Mouse (Mus musculus): ENCODE measurements around the gene Nipsnap3b.
A peak's percentile ranks its signal among the peaks of the same experiment; 100 is the strongest.

The Nipsnap3b gene

DNA sequence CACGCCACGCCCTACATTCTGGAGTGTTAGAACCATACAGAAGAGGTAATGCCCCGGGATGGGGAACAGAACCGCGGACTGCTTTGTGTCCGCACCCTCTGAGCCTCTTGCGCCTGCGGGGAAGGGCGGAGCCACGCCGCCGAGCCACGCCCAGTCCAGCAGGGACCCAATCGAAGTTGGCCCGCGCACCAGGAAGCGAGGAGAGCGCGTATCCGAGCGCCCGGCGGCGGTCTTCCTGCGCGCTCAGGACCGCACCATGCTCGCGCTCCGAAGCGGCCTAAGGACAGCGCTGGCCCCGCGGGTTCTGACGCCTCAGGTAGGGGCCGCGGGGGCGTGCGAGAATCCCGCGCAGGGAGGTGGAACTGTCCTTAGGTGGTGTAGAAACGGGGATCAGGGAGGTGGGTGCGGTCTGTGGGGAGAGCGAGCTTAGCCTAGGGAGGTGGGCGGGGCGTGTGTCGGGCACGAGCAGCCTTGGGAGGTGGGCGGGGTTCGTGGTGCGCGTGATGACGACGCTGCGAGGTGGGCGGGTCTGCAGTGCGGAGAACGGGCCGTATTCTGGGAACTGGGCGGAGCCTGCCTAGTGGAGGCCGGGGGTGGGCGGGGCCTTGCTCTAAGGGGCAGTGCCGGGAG, at the start of gene Nipsnap3b:
Gene Nipsnap3b, plus strand, starts transcription at position 149 of the 630 bp plus-strand sequence.
- peak; percentile 92 to 95 for DNase-seq (ENCODE audit: low spot score in 2 of 2)

DNA sequence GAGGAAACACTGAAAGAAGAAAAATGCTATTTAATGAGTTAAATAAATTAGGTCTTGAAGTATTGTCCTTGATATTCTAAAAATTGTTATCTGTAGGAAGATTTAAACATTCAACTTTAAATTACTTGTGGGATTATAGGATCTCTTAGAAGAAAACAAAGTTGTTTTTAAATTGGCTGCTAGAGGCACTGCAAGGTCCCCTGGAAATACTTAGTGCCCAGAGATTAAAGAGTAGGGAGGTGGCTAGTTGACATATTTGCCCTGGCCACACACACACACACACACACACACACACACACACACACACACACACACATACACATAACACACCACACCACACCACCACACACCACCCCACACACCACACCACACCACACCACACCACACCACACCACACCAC, 47.4 kb upstream of the Nipsnap3b start, which contains the start of gene Olfr270:
Gene Olfr270, plus strand, starts transcription at position 301 of the 400 bp plus-strand sequence.
- DNase-seq (ENCODE audit: low spot score in 2 of 2) = no peak

DNA sequence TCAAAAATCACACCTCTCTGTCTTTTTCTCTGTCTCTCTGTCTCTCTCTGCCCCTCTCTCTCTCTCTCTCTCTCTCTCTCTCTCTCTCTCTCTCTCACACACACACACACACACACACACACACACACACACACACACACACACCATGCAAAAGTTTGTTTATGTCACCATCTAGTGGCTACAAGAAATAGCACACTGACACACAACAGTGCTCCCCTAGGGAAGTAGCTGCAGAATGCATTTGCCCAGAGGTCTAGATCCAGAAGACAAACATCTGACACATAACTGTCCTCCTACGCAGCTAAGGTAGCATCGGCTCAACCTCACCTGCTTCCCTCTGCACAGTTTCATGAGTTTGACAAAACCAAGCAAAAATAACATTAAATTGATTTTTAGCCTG, 26.5 kb upstream of the Nipsnap3b start:
- DNase-seq (ENCODE audit: low spot score in 2 of 2) = peak; percentile 13

DNA sequence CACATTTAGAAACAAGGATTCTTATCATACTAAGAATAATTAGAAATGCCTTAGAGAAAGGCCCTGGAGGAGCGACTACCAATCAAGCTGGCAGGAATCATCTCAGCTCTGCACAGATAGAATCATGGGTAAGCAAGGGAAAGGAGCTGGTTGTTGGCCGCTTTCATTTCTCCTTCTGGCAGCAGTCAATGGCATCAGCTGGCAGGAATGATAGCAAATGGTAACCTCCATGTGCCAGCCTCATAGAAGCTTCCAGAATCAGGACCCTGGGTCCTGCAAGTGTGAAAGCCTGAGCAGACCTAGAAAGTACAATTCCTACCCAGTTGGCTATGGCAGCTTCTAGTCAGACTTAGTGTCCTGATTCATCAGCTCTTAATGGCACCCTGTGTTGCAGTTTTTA, 25.4 kb upstream of the Nipsnap3b start:
- no peak for DNase-seq (ENCODE audit: low spot score in 2 of 2)

DNA sequence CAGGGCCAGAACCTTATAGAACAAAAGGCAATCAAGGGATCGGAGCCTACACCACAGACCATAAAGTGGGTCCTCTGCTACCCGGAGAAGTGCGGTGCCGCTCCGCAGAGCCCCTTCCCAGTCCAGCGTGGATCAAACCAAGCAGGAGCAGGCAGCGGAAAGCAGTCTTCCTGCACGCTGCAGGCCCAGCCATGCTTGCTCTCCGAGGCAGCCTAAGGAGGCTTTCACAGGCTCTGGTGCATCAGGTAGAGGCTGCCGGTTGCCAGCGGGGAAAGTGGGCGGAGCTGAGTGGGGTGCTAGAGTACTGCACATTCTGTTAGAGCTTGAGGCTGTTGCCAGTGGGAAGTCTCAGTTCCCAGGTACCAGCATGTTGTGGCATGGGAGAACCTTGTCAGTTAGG, 22.4 kb upstream of the Nipsnap3b start, which contains the start of gene Nipsnap3a:
Gene Nipsnap3a, plus strand, starts transcription at position 25 of the 400 bp plus-strand sequence.
- DNase-seq (ENCODE audit: low spot score in 2 of 2) = no peak

DNA sequence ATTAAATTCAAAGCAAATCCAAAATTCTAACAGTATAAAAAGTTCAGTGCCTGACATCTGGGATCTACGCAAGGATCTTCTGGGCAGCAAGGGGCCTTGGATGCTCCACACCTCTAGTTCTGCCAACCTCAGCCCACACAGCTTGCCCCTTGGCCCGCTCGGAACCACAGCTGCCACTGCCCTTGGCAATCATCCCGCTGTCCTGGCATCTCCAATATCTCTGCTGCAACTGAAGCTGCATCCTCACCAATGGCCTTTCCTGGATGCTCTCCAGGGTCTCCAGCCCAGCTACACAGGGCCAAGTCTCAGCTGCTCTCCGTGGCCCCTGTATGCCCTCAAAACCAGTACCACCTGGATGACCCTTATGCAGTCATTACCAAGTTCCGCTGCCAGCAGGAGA, 12.2 kb upstream of the Nipsnap3b start:
- DNase-seq (ENCODE audit: low spot score in 2 of 2) = no peak

DNA sequence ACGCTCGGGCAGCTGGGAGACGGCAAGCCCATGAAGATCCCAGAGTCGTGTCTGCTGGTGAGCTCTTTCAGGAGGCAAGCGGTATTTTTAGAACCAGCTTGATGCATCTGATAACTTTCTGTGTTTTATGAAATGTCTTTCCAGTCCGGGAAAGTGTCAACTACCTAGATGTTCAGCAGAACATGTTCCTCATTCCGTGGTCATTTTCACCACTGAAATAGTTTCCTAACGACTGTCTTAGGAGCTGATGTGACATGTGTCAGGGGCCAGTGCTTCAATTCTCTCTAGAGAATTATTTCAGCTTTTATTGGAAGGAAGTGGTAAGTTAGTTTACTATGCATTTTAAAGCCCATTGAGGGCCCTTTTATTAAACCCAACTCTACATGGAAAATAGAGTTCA, 11.5 kb upstream of the Nipsnap3b start:
- DNase-seq (ENCODE audit: low spot score in 2 of 2) = no peak

DNA sequence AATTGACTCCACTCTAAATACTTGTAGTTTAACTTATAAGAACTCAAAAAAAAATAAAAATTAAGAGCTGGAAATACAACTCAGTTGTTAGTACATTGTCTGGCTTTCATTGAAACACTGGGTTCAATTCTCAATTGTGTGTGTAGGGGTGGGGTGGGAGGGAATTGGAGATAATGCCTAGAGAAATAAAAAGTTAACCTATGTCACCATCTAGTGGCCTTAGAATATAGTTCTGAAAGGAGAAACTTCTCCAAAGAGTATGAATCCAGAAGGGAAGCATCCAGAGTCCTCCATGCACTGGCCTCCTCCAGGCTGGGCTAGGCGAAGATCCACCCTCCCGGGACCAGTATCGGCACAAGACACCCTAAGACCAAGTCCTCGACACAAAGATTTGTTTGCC, 2.5 kb upstream of the Nipsnap3b start:
- no peak for DNase-seq (ENCODE audit: low spot score in 2 of 2)

DNA sequence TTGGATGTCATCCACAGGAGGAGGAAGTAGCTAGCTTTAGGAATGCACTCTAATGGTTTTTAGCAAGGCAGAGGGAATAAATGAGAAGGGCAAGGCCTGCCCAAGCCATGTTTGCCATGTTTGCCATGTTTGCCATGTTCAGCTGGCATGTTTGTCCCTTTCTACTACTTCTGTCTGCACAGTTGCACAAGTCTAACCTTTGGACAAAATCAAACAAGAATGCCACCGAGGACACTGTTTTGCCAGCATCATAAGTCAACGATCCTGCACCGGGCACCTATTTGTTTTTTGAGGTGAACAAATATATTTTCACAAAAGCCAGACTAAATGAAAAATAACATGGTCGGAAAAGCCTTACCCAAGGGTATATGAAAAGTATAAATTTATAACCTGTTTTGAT, 1.8 kb upstream of the Nipsnap3b start:
- no peak for DNase-seq (ENCODE audit: low spot score in 2 of 2)

DNA sequence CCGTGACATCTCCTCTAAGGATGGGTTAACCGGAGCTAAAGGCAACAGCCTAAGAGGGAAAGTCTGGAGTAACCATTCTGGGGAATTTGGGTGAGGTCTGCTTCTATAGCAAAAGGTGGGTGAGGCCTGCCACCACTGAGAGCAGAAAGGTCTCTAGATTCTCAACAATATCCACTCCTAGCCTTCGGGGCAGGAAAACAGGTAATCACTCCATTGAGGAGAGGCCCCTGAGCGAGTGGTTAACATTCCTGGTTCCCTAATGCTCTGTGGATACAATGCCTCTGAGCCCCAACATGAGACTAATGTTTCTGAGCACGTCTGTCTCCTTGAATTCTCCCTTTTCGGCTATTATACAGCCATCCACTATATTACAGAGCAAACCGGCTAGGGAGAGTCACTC, 2.7 kb downstream of the Nipsnap3b start:
- DNase-seq (ENCODE audit: low spot score in 2 of 2) = no peak

DNA sequence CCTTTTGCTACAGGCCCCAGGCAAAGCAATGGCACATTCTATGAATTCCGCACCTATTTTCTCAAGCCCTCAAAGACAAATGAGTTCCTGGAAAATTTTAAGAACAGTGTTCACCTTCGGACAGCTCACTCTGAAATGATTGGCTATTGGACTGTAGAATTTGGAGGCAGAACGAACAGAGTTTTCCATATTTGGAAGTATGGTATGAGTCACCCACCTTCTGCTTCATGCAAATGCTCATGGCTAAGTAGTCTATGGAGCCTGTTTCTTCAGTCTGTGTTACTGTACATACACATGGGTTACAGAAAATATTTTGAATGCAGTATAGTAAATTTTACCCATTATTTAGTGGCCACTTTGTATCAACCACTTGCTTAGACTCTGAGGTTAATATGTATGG, 3.3 kb downstream of the Nipsnap3b start:
- no peak for DNase-seq (ENCODE audit: low spot score in 2 of 2)

DNA sequence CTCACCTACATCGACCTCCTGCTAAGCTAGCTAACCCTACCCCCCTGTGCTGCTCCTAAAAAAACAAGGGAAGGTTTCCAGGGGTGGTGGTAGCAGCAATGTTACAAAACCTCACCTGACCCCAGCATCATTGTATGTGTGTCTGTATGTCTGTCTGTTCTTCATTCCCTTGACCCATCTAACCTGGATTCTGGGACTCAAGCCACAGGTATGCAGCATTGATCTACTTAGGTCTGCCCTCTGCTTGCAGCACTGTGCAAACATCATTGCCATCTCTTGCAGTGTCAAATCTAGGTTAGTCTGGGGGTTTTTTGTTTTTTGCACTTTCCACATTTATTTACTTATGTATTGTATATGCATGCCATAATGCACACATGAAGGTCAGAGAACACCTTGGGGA, 6.7 kb downstream of the Nipsnap3b start:
- no peak for DNase-seq (ENCODE audit: low spot score in 2 of 2)

DNA sequence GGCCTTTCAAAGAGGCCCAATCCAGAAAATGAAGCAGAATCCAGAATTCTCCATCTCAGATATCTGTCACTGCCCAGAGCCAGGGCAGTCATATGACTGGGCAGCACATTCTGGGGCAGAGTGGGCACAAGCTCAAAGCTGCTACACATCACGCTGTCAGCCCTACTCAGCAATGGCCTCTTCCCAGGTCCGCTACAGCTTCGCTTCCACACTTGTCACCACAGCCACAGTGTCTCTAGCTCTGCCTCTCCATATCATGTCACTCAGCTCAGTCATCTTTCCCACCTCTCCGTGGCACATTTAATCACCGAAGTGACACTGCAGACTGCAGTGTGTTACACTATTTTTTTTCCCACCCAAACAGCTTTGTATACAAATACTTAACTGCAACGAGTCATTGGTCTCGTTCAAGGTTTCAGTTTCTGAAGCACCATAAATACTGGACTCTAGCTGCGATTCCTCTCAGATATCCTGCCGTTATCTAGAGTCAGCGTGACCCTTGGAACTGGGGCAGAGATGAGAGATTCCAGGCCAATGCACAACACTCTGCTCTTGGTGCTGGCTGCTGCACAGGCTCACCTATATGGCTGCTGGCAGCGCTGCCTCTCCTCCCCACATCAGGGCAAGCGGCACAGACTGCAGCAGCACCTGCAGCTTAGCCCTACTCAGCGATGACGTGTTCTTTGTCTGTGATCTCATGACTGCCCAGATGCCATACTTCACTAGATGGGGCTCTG, 11.7 kb downstream of the Nipsnap3b start:
- DNase-seq (ENCODE audit: low spot score in 2 of 2) = no peak

DNA sequence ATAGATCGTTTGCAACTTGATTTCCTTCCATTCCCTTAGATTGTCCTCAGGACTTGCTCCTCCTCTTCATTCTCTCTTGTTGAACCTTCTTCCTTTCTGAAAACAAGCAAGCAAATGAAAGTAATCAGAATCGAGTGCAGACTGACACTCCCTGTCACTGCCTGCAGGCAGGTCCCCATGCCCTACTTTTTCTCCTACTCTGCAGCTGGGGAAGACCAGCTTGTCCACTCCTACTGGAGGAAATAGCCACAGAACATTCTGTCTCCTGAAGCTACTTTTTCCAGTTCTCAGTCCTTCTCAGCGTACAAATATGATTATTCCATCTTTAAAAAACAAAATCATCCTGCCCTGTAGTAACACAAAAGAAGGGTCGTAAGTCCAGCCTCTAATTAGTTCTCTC, 12.7 kb downstream of the Nipsnap3b start:
- no peak for DNase-seq (ENCODE audit: low spot score in 2 of 2)

DNA sequence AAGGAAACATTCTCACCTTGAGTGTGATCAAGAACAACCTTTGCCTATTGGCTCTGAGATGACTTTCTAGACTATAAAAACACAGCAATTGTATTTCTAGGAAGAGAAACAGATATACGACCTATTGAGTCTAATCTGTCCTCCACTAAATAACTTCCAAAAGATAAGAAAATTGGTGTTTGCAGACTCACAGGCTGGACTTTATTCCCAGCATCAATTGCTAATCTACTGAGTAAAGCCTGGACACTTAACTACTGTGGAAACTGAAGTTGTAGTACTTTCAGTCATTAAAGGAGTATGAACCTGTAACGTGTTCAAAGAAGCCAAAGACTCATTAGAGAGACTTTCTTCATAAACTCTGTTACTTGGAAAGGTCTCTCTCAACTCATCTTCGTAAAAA, 16.1 kb downstream of the Nipsnap3b start:
- DNase-seq (ENCODE audit: low spot score in 2 of 2) = no peak

DNA sequence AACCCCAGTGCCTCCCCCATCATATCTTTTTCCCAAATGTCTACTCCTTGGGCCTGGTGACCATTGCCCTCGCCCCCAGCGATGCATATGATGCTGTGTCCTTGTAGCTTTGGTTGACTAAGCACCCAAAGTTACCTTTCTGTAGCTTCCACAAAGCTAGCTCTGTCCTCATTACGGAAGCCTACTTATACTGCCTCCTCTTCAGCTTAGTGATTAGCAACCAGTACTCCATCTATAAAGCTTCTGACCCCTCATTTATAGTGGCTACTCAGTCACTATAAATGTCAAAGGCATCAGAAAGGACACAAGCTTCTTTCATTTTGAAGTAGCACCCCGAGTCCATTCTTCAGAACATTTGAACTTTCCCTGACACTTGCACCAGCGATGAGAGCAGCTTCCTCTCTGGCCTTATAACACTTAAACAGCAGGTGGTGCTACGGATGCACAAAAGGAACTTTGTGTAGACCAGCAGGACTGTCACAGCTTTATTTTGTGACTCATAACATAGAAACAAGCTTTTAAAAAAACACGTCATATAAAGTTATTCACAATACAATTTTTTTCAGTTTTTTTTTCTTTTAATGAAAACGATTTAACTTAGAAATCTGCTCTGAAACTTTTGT, 18.8 kb downstream of the Nipsnap3b start:
- peak; percentile 26 to 34 for DNase-seq (ENCODE audit: low spot score in 2 of 2)

DNA sequence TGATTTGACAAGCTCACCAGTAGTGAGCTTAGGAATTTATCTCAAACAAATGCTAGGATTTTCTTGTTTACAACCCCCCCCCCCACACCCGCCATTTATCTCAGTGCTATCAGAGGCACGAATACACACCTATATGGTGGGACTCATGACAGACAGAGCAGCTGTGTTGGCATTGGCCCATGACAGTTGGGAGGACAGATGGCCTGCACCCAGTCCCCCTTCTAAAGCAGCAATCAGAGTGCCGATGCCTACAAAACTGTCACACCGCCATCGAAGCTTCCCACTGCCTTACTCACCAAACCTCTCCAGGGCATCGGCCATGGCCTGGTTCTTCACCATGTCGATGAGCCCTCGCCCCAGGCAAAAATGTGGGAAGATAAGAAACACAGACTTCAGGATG, 32.1 kb downstream of the Nipsnap3b start:
- no peak for DNase-seq (ENCODE audit: low spot score in 2 of 2)

DNA sequence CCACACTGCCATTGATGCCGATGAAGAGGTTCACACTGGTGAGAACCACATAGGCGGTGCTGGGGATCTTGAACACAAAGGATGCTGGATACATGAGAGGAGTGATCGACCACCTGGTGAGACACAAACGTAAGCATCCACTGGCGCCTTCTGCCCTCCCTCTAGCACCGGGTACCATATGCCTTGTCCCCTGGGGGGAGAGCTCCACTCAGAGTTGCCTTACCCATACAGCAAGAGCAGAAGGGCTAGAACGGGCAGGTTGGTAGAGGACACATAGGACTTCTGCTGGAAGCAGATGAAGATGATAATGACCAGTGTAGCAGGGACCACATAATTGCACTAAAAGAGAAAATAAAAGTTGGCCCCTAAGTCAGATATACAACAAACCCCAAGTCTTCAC, 34.1 kb downstream of the Nipsnap3b start:
- no peak for DNase-seq (ENCODE audit: low spot score in 2 of 2)

DNA sequence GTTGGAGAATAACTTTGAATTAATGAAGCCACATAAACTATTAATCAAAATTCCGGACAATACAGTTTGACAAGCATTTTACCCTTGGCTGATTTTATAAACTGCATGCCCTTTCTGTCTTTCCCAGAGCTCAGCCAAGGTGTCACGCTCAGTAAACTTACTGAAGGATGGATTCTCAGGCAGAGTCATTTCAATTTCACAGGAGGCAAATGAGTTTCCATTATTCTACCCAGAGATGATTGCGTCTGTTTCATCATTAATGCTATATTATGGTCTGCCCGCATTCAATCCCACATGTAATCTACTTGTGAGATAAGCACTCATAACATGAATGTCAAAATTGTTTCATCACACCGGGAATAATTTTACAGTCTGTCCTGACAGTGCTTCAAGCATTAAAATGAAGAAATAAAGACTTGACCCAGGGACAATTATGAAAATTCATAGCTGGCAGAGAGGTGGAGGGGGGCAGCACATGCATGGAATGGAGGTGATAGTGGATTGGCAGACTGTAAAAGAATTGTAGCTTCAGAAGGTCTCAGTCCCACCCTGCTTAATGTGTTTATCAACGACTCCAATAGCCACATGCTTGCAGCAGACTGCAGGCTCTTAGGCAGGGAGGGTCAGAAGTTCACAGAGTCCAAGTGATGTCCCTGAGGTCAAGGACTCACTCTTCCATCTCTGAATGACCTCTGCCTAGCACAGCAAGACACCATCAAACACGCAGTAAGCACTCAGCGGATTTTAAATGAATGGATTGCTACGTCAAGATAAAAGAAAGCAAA, 34.8 kb downstream of the Nipsnap3b start:
- DNase-seq (ENCODE audit: low spot score in 2 of 2) = no peak

DNA sequence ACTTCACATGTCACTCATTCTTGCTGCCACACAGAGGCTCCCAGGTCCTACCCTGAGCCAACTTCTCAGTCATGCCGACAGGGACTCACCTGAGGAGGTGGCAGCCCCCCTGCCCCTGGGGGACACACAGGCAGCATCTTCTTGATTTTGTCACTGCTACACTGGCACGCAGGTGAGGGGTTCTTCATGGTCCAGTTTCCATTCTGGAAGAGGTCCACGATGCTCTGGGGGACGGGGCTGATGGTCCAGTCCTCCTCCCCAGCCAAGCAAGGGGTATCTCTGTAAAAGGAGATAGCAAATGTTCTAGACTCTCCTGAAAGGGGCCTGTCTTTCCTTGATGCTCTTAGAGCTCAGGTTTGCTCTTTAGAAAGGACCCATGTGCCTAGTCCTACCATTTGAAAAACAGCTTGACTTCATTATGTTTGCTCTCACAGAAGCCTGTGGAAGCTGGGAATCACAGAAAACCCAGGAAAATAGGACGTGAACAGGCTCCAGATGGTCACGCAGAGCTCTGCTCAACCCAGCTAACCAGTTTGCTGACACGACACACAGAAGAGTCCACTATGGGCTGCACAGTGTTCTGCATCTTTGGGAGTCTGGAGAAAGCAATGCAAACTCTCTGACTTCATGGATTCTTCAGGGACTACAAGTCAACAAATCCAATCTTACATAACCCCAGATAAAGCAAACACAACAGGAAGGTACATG, 50.8 kb downstream of the Nipsnap3b start:
- no peak for DNase-seq (ENCODE audit: low spot score in 2 of 2)
